Mouse (Mus musculus) cerebellum, postnatal 25 days (tissue): ENCODE data around the gene Gpx4.
A peak's percentile ranks its signal among the peaks of the same experiment; 100 is the strongest.
"Not testable (repeated sequence)": the region's sequence is repeated elsewhere in the genome, so short reads cannot be mapped to it uniquely, and the experiment has no call there.

ENCODE experiments used
- DNase-seq, 2 experiments: peaks; one replicate each; pipeline ENCODE4 v3.0.0; 2021; ENCODE audit warnings: mixed read lengths in 2 of 2

Gpx4 gene

GRCm38 (mm10) chr10:80024229-80025043 is 22.5 kb upstream of the Gpx4 start:
- DNase-seq: no peak

DNA sequence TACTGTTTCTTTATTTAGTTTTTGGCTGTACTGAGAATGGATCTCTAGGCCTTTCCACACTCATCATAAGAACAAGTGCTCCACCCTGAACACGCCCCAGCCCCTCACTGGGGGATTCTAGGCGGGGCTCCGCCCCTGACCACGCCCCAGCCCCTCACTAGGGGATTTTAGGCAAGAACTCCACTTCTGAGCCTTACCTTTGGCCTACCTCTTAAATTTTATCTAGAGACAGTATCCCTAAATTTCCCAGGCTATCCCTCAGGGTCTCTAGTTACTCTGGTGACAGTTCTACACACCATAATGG is 22.0 kb upstream of the Gpx4 start:
- DNase-seq: no peak

DNA sequence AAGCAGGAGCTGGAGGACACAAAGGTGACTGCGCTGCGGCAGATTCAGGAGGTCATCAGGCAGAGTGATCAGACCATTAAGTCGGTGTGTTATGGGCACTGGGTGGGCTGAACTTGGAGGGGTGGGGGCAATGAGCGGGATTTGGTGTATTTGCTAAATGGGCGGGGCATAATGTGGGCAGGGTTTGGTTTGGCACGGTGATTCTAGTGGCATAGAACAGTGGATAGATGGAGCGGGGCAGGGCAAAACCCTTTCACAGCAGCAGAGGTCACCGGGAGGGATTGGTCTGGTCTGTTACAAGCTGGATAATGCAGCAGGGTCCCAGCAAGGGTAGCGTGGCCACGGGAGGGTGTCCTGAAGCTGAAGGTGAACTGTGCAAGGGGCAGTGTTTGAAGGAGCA is 21.5 kb upstream of the Gpx4 start:
- no peak for DNase-seq

DNA sequence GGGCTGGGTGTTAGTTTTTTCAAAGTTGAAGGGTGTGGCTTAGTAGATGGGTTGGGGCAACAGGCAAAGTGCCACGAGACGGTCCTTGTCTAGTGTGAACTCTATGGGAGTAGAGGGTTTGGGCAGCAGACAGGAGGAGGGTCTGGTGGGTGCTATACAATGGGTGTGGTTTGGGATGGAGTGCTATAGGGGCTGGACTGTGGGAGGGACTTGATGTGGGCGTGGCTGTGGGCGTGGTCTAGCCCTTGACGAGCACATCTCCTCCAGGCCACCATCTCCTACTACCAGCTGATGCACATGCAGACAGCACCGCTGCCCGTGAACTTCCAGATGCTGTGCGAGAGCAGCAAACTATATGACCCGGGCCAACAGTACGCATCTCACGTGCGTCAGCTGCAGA is 21.1 kb upstream of the Gpx4 start:
- no peak for DNase-seq

DNA sequence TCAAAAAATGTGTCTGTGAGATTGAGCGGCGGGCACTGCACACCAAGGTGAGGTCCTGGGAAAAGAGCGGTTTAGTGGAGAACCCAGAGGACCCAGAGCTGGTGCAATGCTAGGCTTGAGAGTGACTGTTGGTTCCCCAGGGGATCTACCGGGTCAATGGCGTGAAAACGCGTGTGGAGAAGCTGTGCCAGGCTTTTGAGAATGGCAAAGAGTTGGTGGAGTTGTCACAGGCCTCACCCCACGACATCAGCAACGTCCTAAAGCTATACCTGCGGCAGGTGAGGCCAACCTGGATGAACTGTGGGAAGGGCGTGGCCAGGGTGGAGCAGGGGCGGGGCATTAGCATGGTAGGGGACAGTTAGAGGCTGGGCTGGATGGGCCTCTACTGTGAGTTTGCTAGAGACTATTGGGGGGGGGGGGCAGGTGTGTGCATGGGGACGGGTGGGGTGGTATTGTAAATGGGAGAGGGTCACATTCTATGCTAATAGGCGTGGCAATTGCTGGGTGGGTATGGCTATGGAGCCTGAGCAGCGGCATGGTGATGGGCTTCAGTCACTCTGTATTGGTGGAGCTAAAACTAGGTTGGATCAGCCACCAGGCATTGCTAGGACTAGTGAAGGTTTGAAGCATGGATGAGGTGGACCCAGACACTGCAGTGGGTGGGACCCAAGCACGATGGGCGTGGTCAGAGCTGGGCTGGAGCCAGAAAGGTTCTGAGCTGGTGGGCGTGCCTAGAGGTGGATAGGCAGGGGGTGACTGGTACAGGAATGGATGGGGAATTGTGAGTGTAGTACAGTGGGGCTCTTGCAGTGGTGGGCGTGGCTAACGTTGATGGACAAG is 19.1 kb upstream of the Gpx4 start:
- no peak for DNase-seq

DNA sequence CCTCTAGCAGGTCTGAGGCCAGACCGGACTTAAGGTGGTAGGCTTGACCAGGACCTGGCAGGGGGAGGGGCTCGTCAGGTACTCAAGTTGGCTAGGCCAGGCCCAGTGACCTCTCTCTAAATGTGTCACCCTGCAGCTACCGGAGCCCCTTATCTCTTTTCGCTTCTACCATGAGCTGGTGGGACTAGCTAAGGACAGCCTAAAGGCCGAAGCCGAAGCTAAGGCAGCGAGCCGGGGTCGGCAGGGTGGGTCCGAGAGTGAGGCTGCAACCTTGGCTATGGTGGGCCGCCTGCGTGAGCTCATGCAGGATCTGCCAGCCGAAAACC is 18.5 kb upstream of the Gpx4 start:
- DNase-seq: no peak

DNA sequence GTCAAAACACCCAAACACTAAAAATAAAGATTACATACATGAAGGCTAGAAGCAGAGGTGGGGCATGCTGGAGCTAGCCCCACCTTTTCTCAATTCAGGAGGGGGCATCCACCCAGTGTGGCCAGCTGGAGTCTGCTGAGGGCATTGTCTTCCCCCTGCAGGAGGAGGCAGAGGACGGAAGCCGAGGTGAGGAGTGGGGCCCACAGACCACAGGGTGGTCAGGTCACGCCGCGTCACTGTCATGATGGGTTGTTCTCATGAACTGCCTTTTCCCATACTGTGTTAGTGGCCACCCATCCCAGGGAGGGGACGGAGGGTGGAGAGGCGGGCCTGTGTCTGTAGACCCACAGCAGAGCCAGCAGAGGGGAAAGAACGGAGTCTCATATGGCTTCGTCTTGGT is 16.8 kb upstream of the Gpx4 start:
- DNase-seq: no peak

DNA sequence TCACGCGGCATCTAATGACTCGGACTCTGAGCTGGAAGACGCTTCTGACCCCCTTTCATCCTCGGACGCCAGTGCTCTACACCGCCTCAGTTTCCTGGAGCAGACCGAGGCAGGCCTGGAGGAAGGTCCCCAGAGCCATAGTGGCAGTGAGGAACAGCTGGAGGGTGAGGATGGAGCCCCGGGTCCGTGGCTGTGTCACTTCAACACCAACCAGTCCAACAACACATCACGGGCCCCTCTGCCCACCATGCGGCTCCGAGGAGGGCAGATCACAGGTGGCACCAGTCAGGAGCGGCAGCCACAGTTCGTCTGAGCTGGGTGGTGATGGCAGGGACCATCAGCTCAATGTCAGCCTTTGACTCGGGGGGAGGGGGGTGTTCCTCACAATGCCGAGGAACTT is 16.2 kb upstream of the Gpx4 start:
- DNase-seq: no peak

DNA sequence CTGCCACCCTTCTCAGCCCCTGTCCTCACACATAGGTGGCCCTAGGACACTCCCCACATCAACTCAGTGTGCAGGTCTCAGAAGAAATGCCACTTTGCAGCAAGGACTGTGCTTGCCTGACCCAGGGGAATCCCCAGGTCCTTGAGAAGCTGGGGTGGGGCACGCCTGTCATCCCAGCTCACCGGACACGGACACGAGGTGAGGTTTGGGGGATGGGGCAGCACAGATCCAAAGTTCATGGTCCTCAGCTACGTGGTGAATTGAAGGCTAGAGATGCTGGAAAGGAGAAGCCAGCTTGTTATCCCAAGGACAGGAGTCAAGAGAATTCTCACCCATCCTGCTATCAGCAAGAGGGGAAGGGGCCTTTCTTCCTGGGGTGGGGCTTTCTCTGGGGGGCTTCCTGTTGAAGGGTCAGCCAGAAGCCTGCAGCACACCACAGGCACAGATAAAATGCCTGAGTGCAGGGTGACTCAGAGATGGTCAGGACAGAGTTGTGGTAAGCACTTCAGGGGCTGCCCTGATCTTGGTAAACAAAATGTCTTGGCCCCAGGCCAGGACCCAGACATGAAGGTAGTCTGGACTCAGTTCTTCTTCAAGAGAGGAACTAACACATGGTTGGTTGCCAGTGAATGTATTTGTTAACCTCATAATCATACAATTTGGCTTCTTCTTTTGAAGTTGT is 14.0 kb upstream of the Gpx4 start:
- peak in 1 of 2 experiments; percentile 44 for DNase-seq

GRCm38 (mm10) chr10:80033511-80034391 is 13.2 kb upstream of the Gpx4 start:
- DNase-seq: peak; percentile 62 to 69

DNA sequence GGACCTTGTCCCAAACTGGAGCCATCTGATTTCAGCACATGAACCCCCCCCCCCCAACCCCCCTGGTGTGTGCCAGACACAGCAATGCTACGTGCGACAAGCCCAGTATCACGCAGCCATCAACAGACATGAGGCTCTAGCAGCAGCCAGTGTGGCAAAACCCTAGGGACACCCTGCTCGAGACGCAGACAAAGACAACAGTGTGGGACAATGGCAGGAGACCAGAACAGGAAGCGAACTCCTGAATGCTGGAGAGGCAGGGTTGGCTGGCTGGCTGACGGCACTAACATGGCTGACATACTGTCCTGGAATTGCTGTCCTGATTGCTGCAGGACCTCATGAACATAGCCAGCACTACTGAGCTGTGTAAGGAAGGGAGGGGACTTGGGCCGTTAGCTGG is 11.8 kb upstream of the Gpx4 start:
- DNase-seq: no peak

DNA sequence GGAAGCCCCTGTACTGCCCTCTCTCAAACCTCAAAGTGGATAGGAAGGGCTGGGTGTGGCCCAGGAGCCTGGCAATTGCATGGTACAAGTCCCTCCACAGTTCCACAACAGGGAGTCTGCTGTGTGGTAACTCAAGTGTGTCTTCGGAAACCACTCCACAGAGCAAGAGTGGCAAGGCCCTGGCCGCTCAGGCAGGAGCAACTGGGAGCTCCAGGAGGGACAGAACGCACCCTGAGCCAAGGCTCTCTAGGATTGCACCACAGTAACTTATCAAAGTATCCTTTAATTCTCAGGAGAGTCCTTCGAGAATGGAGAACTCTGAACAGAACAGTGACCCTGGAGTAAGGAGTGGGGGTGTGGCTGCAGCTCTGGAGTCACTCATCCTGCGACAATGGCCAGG is 11.3 kb upstream of the Gpx4 start:
- no peak for DNase-seq

- DNase-seq: no peak
Measured at GRCm38 (mm10) chr10:80036832-80037231, 10.1 kb upstream of the Gpx4 start.

- DNase-seq: peak; percentile 96 to 97
Measured at GRCm38 (mm10) chr10:80039559-80039979, 7.4 kb upstream of the Gpx4 start, which contains the start of gene Polr2e. Gene Polr2e (minus strand): TSS chr10:80039795.

DNA sequence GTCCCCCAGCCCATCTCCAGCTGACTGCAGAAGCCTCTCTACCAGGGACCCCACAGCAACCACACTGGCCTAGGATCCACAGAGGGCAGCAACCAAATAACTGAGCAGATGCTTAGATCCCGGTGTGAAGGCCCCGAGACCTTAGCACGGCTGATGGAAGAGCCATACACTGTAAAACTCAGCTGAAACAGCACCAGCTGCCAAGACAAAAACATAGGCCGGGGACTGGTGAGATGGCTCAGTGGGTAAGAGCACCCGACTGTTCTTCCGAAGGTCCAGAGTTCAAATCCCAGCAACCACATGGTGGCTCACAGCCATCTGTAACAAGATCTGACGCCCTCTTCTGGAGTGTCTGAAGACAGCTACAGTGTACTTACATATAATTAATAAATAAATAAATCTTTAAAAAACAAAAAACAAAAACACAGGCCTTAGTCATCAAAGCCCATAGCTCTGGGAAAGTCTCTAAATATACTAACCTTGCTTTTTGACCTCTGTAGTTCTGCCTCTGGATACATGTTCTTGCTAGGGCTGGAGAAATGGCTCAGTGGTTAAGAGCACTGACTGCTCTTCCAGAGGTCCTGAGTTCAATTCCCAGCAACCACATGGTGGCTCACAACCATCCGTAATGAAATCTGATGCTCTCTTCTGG is 5.4 kb upstream of the Gpx4 start:
- not testable (repeated sequence) for DNase-seq

DNA sequence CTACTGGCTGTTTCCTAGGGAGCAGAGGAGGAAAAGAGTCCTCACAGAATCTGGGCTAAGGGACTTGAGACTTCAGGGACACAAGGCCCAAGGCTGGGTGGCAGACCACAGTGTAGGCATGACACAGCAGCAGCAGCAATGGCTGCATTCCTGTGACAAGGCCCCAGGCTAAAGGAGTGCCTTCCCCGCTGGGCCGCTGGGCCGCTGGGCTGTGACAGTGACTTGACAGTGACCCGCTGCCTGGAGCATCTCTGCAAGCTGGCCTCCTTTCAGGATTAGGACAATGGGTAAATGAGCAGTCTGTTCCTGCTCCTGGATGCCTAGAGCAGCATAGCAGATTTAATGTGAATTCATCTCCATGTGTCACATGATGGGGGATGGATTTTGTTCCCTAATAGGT is 2.9 kb upstream of the Gpx4 start:
- DNase-seq: peak in 1 of 2 experiments; percentile 14

- DNase-seq: not testable (repeated sequence)
Measured at GRCm38 (mm10) chr10:80045364-80045763, 1.6 kb upstream of the Gpx4 start.

GRCm38 (mm10) chr10:80045766-80046165 is 1.2 kb upstream of the Gpx4 start:
- no peak for DNase-seq

- DNase-seq: no peak
Measured at GRCm38 (mm10) chr10:80048396-80048795, 1.4 kb downstream of the Gpx4 start.

GRCm38 (mm10) chr10:80048834-80049233 is 1.9 kb downstream of the Gpx4 start:
- DNase-seq: no peak

- no peak for DNase-seq
Measured at GRCm38 (mm10) chr10:80050244-80050643, 3.3 kb downstream of the Gpx4 start.
